Mouse (Mus musculus): ENCODE results near the gene Fcrl1. TPM values are rescaled to one million over a fixed set of nuclear protein-coding genes. Genes with fewer than 3 reads are reported as not detected.

Fcrl1 gene
- polyA plus RNA-seq, 2 experiments, result 0.56 to 0.88 TPM

DNA sequence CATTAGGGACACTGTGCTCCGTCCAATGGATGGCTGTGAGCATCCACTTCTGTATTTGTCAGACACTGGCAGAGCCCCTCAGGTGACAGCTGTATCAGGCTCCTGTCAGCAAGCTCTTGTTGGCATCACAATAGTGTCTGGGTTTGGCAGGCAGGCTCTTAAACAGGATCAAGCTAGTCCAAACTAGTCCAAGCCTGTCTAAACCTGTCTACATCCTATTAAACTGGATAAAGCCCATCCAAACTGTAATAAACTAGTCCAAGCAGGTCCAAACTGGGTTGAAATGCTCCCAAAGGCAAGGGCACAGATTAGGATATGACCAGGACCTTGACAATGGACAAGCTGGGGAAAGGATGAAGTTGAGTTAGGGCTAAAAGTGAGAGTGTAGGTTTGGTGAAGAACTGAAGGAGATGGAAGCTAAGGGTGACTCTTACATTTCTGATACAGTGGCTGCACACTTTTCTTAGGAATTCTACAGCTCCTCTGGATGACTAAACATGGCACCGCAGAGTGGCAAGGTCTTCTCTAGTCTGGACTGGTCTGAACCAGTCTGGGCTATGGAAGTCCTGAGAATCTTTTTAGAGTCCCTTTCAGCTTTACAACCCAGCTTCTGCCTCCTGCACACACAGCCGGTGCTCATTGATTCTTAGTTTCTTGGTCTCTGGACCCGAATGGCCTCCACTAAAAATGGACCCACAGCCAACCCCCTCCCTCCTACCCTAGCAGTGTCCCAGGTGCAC, 33.2 kb downstream of the Fcrl1 start:
- no peak for TF ChIP-seq CTCF (IDR thresholded peaks at IDR 0.05; ENCODE audit: low read depth)
- Histone ChIP-seq H3K4me2 (ENCODE audit: low read depth) (no peak overlapping the region), H3K27me3 (ENCODE audit: control insufficient read depth, insufficient read depth, low read length) (no peaks in the 10 kb centered on the region), H3K9me3 (ENCODE audit: control insufficient read depth, low read length) (no peaks in the 10 kb centered on the region), H3K4me1 (replicated peaks; ENCODE audit: control insufficient read depth in 2 of 2, insufficient read depth in 2 of 2, low read length in 1 of 2) (no peaks in the 10 kb centered on the region), H3K36me3 (replicated peaks; ENCODE audit: control insufficient read depth, insufficient read depth, low read depth) (no peaks in the 10 kb centered on the region), H3K27ac (no peak overlapping the region), H3K9ac (replicated peaks) (no peak overlapping the region), H3K4me3 (ENCODE audit: insufficient read depth in 1 of 2, low read depth in 2 of 2, low read length in 2 of 2) (no peak overlapping the region)
- ATAC-seq (ENCODE audit: insufficient read depth) (no peak), DNase-seq (ENCODE audit: low read depth in 3 of 3, low spot score in 3 of 3) (no peak)
- 66% methylated on average over 4 of the region's 4 CpGs for WGBS (ENCODE audit: insufficient replicate concordance)

DNA sequence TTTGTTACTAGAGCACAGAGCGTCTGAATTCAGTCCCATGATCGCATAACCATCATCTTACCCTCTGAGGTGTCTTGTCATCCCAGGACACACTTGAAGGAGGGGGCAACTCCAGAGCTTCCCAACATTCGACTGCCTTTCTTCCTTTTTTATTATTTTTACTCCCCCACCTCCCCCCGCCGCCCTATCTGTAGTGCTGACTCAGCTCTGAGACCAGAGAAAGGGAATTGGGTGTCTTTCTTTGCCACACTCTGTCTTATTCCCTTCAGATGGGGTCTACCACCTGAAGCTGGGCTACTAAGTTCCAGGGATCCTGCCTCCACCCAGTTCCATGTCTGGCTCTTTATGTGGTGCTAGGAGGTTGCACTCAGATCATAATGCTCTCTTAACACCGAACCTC, 34.4 kb downstream of the Fcrl1 start:
- no peak for TF ChIP-seq CTCF (IDR thresholded peaks at IDR 0.05; ENCODE audit: low read depth)
- no peak for TF ChIP-seq EP300 (IDR thresholded peaks at IDR 0.05; ENCODE audit: low read depth)
- 60% methylated on average over 6 of the region's 6 CpGs for WGBS (ENCODE audit: insufficient replicate concordance)
- H3K9ac ChIP-seq (replicated peaks), result no peak overlapping the region
- H3K4me2 ChIP-seq (ENCODE audit: low read depth), result no peak overlapping the region
- no peaks in the 10 kb centered on the region for H3K36me3 ChIP-seq (replicated peaks; ENCODE audit: control insufficient read depth, insufficient read depth, low read depth)
- no peak overlapping the region for H3K27ac ChIP-seq
- ATAC-seq (ENCODE audit: insufficient read depth), result no peak
- no peaks in the 10 kb centered on the region for H3K9me3 ChIP-seq (ENCODE audit: control insufficient read depth, low read length)
- no peaks in the 10 kb centered on the region for H3K27me3 ChIP-seq (ENCODE audit: control insufficient read depth, insufficient read depth, low read length)
- no peak for DNase-seq (ENCODE audit: low read depth in 3 of 3, low spot score in 3 of 3)
- no peaks in the 10 kb centered on the region for H3K4me1 ChIP-seq (replicated peaks; ENCODE audit: control insufficient read depth in 2 of 2, insufficient read depth in 2 of 2, low read length in 1 of 2)
- no peak overlapping the region for H3K4me3 ChIP-seq (ENCODE audit: insufficient read depth in 1 of 2, low read depth in 2 of 2, low read length in 2 of 2)

- Histone ChIP-seq H3K27me3 (ENCODE audit: control insufficient read depth, insufficient read depth, low read length) (no peaks in the 10 kb centered on the region), H3K27ac (no peak overlapping the region), H3K9me3 (ENCODE audit: control insufficient read depth, low read length) (no peaks in the 10 kb centered on the region), H3K4me2 (ENCODE audit: low read depth) (no peak overlapping the region), H3K4me3 (ENCODE audit: insufficient read depth in 1 of 2, low read depth in 2 of 2, low read length in 2 of 2) (no peak overlapping the region), H3K4me1 (replicated peaks; ENCODE audit: control insufficient read depth in 2 of 2, insufficient read depth in 2 of 2, low read length in 1 of 2) (no peaks in the 10 kb centered on the region), H3K36me3 (replicated peaks; ENCODE audit: control insufficient read depth, insufficient read depth, low read depth) (no peaks in the 10 kb centered on the region), H3K9ac (replicated peaks) (no peak overlapping the region)
- peak; percentile 94 for TF ChIP-seq CTCF (IDR thresholded peaks at IDR 0.05; ENCODE audit: low read depth)
- no peak for TF ChIP-seq EP300 (IDR thresholded peaks at IDR 0.05; ENCODE audit: low read depth)
- no peak for ATAC-seq (ENCODE audit: insufficient read depth)
- DNase-seq (ENCODE audit: low read depth in 3 of 3, low spot score in 3 of 3), result peak in 1 of 3 experiments; percentile 10
- WGBS (ENCODE audit: insufficient replicate concordance), result 14% methylated on average over 12 of the region's 12 CpGs
Measured at GRCm38 (mm10) chr3:87411150-87411549, 35.0 kb downstream of the Fcrl1 start.

- TF ChIP-seq EP300 (IDR thresholded peaks at IDR 0.05; ENCODE audit: low read depth) (no peak), CTCF (IDR thresholded peaks at IDR 0.05; ENCODE audit: low read depth) (peak; percentile 10; the same call in 1 of the 2 replicates)
- Histone ChIP-seq H3K4me2 (ENCODE audit: low read depth) (no peak overlapping the region), H3K9ac (replicated peaks) (no peak overlapping the region), H3K9me3 (ENCODE audit: control insufficient read depth, low read length) (no peaks in the 10 kb centered on the region), H3K36me3 (replicated peaks; ENCODE audit: control insufficient read depth, insufficient read depth, low read depth) (no peaks in the 10 kb centered on the region), H3K27ac (no peak overlapping the region), H3K4me1 (replicated peaks; ENCODE audit: control insufficient read depth in 2 of 2, insufficient read depth in 2 of 2, low read length in 1 of 2) (no peaks in the 10 kb centered on the region), H3K27me3 (ENCODE audit: control insufficient read depth, insufficient read depth, low read length) (no peaks in the 10 kb centered on the region), H3K4me3 (ENCODE audit: insufficient read depth in 1 of 2, low read depth in 2 of 2, low read length in 2 of 2) (no peak overlapping the region)
- WGBS (ENCODE audit: insufficient replicate concordance), result 20% methylated on average over 1 of the region's 1 CpGs
- ATAC-seq (ENCODE audit: insufficient read depth) (no peak), DNase-seq (ENCODE audit: low read depth in 3 of 3, low spot score in 3 of 3) (no peak)
Measured at GRCm38 (mm10) chr3:87420645-87421044, 44.5 kb downstream of the Fcrl1 start.

GRCm38 (mm10) chr3:87422386-87422910, 46.3 kb downstream of the Fcrl1 start:
- Histone ChIP-seq H3K4me3 (ENCODE audit: insufficient read depth in 1 of 2, low read depth in 2 of 2, low read length in 2 of 2) (no peak overlapping the region), H3K4me2 (ENCODE audit: low read depth) (no peak overlapping the region), H3K27me3 (ENCODE audit: control insufficient read depth, insufficient read depth, low read length) (no peaks in the 10 kb centered on the region), H3K9me3 (ENCODE audit: control insufficient read depth, low read length) (no peaks in the 10 kb centered on the region), H3K36me3 (replicated peaks; ENCODE audit: control insufficient read depth, insufficient read depth, low read depth) (no peaks in the 10 kb centered on the region), H3K9ac (replicated peaks) (no peak overlapping the region), H3K27ac (no peak overlapping the region), H3K4me1 (replicated peaks; ENCODE audit: control insufficient read depth in 2 of 2, insufficient read depth in 2 of 2, low read length in 1 of 2) (no peaks in the 10 kb centered on the region)
- DNase-seq (ENCODE audit: low read depth in 3 of 3, low spot score in 3 of 3) (no peak), ATAC-seq (ENCODE audit: insufficient read depth) (no peak)
- whole genome bisulfite sequencing (ENCODE audit: insufficient replicate concordance), result 59% methylated on average over 4 of the region's 4 CpGs
- TF ChIP-seq EP300 (IDR thresholded peaks at IDR 0.05; ENCODE audit: low read depth), result no peak
- TF ChIP-seq CTCF (IDR thresholded peaks at IDR 0.05; ENCODE audit: low read depth), result peak; percentile 19; the same call in 1 of the 2 replicates

Data from liver, embryonic 14.5 days (tissue).